Mouse (Mus musculus) retina, adult 2 months (tissue): Measurements from ENCODE around the gene Gna13.
"Not testable (repeated sequence)": the region's sequence is repeated elsewhere in the genome, so short reads cannot be mapped to it uniquely, and the experiment has no call there.

ENCODE experiments used
- DNase-seq: peaks from one replicate; pipeline ENCODE4 v3.0.0-alpha.2; 2012; ENCODE audit warnings: low read depth, low spot score

The Gna13 gene

DNA sequence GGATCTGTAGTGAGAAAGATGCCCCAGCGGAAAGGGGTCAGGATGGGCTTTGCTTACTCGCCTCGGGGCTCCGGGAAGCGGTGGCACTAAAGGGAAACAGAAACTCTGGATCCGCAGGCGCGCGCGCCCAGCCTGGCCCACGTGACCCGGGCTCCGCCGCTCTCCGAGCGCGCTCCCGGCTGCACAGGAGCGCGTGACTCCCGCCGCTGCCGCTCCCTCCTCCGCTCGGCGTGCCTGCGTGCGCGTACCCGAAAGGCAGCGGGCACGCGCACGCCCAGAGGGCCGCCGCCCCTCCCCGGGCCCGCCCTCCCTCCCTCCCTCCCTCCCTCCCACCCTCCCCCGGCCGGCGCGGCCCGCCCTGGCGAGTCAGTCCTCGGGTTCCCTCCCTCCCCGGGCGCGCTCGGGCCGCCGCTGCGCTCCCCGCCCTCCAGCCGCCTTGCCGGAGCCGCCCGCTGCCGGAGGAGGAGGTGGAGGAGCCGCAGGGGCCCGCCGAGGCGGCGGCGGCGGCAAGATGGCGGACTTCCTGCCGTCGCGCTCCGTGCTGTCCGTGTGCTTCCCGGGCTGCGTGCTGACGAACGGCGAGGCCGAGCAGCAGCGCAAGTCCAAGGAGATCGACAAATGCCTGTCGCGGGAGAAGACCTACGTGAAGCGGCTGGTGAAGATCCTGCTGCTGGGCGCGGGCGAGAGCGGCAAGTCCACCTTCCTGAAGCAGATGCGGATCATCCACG lies at the start of gene Gna13:
TSS of gene Gna13 (plus strand) at position 369 of the 728 bp plus-strand sequence.
- DNase-seq: peak; percentile 89

DNA sequence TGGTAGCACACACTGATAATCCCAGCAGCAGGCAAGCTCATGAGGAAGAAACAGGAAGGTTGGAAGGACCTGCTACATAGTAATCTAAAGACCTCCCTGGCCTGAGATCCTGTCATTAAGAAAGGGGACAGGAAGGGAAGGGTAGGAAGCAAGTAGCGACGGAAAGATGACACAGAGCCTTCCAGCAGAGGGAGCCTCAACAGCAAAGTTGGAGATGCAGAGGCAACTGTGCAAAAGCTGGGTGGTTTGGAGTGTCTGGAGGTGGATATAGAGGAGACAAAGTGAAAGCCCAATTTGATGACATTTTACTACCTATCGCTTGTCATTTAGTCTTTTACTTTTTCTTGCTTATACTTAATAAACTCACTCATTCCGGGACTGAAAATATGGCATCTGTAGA lies 45.7 kb upstream of the Gna13 start:
- DNase-seq: no peak

DNA sequence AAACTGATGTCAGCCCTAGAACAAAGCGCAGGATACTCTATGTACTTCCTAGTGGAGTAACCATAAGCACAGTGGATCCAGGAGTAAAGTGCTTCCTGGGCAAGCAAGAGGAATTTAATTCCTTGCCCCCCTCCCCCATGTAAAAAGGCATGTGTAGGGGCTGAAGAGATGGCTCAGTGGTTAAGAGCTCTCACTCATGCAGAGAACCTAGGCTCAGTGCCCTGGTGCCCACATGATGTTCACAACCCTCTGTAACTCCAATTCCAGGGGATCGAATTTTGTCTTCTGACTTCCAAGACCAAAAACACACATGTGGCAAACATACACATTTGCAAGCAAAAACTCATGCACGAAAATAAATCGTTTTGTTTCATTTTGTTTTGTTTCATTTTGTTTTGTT lies 43.2 kb upstream of the Gna13 start:
- DNase-seq: no peak

DNA sequence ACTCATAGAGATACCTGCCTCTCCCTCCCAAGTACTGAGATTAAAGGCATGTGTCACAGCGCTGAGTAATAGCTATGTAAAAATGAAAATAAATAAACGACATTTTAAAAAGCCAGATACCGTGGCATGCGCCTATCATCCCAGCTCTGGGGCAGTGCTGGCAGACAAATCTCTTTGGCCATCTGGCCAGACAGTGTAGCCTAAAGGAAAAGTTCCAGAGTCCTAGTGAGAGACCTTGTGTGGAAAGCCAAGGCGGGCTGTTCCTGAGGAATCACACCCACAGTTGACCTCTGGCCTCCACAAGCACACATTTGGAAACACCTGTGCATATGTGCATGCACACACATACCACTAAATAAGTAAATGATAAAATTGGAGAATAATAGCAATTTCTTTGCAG lies 42.7 kb upstream of the Gna13 start:
- DNase-seq: no peak

DNA sequence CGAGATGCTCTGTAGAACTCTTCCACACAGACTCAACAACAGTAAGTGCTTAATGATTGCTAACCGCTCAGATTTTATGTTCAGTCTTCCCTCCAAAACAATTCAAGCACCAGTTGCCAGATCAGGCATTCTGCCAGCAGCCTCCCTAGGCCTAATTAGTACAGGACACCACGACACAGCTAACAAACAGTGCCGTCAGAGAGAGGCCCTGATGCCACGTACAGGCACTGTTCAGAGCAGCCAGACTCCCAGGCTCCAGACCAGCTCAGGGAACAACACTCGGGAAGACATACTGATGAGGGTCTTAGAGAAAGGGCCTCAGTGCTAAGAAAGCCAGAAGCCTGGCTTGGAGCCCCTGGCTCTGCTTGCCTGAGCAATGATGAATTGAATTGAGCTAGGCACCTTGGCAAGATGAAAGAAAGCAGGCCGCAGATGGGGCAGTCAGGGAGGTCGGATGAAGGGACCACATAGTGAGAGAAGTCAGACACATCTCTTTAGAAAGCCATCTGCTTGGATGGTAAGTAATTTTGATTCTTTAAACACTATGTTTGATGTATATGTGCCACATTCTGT lies 42.2 kb upstream of the Gna13 start:
- DNase-seq: no peak

DNA sequence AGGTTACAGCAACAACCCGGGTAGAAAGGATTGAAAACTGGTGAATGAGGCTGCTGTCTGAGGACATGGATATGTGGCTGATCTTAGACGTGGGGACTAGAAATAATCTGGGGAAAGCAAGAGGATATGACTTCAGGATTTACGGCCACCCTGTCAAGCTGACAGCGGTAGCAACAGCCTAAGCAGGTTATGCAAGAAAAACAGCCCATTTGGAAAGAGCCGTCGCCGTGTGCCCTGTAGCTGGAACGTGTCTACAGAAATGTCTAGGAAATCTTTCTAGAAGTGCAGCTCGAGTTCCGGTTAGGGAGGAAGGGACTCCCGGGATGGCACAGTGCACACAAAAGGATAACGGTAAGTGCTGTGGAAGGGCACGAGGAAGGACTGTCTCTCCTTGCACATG lies 36.4 kb upstream of the Gna13 start:
- DNase-seq: no peak

DNA sequence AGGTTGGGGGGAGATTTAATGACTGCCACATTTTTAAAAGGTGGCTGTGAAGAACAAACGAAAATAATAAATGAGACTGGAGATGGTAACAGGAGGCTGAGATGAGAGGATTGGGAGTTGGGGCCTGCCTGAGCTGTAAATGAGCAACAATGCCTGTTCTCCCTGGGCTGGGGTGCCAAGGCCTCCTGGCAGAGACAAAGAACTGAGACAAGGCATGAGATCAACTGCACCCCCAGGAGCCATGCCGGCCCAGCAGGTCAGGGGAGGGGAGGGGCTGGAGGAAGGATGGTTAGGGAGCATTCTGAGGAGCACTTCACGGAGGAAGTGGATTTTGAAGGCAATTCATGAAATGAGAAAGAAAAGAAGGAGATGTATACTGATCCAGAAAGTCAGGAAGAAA lies 35.2 kb upstream of the Gna13 start:
- no peak for DNase-seq

DNA sequence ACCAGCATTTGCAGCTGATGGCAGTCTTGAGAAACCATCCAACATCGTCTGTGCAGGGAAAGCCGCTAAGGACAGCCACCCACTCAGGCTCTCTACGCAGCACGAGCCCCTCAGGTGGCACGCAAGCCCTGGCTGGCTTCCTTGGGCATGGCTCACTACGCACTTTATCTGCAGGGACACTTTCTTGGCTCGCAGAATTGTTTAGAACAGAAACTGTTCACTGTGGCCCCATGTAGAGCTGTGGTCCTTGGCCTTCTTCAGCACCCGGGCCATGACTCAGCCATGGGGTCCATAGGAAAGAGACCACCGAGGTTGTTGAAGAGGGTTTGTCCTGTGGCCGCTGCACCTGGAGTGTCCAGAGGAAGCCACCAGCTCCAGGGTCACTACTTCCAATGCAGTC lies 34.7 kb upstream of the Gna13 start:
- DNase-seq: no peak

DNA sequence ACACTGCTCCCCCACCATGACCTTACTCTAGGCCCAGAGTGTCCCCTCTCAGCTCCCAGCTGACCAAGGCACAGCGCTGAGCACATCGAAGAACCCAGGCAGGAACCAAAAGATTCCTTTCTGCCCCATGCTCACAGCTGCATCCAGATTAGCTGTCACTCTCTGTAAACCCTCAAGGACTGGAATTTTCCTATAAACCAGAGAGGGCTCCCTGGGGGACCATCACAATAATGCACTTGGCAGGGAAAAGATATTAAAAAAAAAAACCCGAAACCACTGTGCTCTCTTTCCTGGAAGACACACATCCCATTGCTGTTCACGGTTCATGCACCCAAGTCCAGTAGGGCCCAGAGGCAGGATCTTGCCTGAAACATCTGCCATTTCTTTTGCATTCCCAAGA lies 33.3 kb upstream of the Gna13 start:
- no peak for DNase-seq

DNA sequence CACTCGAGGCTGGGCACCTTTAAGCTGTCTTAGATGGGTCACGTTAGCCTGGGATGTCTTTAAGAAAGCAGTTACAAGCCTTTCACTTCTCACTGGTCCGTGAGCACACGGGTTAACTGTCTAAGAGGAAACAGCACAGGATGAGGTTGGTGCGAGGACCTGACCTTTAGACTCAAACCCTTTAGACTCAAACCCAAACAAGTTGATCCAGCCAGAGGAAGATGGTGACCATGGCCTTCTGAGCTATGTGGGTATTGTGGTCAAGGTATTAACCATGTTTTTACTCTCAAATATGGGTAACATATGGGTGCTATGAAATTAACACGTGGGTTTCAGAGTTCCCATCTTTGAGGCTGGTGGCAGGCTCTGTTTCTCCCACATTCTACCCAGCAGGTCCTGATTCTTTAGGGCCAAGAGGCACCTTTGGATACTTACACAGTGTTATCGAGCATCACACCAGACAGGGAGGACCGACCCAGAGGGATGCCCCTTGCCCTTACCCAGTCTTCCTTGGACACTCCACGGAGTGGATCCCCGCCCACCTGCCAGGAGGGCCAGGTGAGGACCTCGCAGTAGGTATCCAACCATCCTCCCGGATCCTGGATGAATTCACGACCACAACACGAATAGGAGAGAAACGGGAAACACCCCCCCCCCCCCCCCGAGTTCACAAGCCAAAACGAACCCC lies 31.8 kb upstream of the Gna13 start:
- no peak for DNase-seq

DNA sequence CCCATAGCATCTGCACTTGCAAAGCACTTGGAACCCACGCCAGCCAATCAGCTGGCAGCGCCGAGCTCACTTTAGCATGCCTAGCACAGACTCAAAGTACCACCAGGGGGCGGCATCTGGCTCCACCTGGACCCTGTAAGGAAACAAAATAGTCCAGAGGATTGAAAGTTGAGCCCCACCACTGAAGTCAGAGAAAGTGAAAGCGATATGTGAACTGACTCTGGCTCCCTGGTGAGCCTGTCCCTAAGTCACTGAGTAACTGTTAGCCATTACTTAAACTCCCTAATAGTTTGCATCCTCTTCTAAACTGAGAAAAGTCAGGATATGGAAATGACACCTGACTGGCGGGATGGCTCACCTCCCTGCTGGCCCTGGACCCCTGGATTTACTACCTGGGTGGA lies 31.2 kb upstream of the Gna13 start:
- peak; percentile 72 for DNase-seq

DNA sequence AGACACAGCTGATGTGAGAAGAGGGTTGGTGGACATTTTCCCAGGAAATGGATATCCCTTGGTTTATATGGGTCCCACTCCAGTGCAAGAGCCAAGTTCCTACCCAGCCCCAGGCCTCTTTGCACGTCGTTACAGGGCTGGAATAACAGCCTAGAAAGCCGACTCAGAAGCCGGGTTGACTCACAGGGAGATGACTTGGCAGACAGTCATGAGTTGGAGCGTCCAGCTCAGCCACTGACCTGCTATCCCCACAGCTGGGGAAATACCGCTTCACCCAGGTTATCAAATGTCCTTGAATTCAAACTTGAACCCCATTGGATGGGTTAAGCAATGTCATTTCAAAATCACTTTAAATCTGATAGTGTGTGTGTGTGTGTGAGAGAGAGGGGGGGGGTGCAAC lies 29.9 kb upstream of the Gna13 start:
- DNase-seq: no peak

DNA sequence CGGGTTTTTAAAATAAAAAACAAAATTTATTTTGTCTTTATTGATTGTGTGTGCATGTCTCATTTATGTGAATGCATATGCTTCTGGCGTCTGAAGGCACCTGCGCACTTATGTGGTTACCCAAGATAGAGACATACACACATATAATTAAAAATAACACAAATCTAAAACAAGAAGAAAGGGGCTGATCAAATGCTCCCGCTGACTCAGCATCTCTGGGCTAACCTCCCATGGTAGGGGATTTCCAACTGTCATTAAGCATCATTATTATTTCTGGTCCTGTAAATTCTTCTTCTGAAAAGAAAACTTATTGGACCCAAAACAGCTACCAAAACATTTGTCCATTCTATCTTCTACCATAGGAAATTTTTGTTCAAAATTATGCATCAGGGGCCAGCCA lies 27.9 kb upstream of the Gna13 start:
- DNase-seq: no peak

DNA sequence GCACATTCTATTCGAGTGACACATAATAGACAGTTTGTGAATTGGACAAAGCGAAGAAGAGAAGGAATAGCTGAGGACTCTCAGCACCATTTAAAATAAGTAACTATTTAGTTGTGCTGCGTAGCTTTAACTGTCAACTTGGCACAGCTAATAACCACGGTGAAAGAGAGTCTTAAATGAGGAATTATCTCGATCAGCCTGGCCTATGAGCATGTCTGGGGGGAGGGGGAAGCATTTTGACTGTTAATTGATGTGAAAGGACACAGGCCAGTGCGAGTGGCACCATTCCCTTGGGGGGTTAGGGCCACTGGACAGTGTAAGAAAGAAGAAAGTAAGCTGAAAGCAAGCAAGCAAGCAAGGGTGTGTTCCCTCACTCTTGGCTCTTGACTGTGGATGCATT lies 26.7 kb upstream of the Gna13 start:
- no peak for DNase-seq

DNA sequence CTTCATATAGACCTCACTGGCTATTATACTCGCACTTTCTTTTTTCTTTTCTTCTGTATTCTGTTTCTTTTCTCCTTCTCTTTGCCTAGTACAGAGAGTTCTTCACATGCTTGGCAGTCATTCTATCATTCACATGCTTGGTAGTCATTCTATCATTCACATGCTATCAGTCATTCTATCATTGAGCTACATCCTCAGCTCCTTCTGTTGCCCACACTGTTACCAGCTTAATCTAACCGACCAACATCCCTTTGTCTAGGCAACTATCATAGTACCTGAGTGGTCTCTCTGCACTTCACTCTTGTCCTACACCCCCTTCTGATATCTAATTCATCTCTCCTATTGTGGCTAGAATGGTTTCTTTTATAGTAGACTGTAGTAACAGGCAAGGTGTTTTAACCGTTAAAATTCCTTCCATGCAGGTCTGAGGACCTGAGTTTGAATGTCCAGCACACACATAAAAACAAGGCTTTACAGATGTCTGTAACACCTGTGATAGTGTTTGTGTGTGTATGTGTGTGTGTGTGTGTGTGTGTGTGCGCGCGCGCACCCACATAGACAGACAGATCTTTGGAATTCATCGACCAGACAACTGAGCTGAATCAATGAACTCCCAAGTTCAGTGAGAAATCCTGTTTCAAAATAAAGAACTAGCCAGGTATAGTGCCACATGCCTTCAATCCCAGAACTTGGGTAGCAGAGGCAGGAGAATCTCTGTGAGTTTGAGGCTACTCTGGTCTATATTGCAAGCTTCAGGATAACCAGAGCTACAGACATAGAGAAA lies 23.3 kb upstream of the Gna13 start:
- no peak for DNase-seq

DNA sequence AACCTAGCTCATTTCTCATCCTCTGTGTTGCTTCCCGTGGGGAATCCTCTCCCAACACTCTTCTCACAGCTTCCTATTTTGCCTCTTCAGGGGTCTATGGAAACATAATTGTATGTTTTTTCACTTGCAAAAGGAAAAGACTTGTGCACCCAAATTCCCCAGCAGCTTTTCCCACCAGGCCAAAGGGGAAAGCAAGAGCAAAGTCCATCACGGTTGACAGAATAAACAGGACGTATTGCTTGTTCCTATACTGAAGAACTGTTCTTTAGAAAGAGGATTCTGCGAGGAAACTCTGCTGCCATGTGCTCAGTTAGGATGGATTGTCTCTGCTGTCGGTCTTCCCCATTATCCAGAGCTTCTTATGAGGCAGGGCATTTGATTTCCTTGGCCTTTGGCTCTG lies 22.1 kb upstream of the Gna13 start:
- no peak for DNase-seq

DNA sequence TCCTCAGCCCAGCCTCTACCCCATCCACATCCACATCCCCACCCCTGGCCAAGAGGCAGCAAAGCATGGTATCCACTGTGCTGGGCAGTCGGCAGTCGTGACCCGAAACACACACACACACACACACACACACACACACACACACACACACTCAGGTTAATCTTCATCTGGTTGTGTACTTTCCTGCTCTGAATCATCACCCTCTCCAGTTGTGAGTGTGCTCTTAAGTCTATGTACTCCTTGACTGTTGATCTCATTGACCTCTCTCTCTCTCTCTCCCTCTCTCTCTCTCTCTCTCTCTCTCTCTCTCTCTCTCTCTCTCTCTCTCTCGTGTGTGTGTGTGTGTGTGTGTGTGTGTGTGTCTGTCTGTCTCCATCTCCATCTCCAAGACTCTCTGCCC lies 20.0 kb upstream of the Gna13 start:
- not testable (repeated sequence) for DNase-seq

DNA sequence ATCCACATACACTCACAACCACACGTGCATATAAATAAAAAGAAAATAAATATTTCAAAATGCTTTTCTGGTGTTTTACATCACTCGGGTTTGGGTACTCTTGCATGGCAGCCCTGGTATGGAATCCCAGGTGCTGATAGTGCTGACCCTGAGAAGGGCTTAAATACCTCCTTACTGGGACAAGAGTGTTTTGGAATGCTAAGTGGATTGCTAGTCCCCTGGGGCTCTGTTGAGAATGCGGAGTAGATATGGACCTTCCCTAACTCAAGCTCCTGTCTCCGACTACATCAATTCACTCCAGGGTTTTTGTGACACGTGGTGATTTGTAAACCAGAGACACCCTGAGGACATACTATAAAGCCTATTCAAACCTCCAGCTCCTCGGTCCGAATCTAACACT lies 19.1 kb upstream of the Gna13 start:
- no peak for DNase-seq

DNA sequence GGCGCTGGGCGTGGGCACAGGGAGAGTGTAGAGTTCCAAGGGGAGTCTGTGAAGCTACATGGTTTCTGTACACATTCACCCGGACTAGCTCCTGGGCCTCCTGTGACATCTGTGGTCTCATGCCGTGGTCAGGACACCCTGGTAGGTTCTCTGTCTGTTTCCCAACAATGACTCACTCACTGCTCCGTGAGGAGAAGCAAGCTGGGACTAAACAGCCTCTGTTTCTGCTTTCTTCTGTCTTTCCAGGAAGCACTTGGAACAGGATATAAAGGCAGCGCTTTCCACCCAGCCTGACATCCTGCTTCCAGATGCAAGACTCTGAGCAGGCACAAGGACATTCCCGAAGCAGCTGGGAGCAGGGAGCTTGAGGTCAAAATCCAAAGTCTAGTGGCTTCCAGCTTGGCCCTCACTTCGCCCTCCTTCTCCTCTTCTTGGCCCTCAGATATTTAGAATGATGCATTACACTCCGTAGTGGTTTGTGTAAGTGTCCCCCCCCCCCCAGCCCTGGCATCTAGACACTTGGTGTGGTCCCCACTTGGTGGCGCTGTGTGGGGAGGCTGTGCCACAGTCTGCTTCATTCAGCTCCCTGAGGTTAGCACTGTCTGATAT lies 18.5 kb upstream of the Gna13 start:
- no peak for DNase-seq

DNA sequence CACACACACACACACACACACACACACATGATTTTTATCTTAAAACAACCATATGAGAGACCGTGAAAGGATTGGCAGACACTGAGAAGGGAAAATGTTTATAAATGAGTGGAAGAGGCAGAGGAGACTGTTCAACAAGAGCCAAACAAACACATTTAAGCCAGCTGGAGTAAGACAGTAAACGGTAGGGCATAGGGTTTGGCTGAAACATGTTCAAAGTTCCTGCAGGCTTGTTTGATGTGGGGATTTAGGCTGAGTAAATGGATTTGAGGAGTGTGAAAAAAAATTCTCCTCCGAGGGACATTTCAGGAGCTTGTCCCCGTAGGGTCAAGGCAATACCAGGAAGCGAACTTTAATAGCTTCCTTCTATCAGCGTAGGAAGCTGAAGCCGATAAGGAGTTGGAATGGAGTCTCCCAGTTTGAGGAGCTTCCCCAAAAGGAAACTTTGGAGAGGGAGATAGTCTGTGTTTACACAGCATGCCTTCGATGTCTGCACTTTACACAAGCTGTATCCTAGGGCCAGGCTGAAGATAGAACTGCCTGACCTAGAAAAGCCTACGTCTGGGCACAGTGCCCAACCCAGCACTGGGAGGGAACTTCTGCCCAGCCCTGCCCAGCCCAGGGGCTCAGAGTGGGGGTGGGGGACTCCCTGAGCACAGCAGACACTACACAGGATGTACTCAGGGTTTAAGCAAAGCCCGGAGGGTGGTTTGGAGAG lies 15.2 kb upstream of the Gna13 start:
- peak; percentile 39 for DNase-seq

DNA sequence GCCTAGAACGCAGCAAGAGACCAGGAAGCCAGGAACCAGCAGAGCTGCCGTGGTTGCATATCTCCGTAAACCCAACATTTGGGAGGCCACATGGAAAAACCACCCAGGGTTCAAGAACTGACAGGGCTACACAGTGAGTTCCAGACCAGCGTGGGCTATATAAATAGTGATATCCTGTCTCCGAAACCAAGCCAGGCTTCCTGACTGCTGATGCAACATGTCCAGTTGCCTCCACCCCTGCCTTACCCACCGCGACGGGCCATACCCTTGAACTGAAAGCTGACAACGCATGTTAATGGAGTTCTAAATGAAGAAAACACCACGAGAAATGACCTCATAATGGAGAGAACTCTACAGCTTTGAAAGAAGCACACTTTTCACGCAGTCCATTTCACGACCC lies 14.2 kb upstream of the Gna13 start:
- no peak for DNase-seq
